In the genomic region with DNA sequence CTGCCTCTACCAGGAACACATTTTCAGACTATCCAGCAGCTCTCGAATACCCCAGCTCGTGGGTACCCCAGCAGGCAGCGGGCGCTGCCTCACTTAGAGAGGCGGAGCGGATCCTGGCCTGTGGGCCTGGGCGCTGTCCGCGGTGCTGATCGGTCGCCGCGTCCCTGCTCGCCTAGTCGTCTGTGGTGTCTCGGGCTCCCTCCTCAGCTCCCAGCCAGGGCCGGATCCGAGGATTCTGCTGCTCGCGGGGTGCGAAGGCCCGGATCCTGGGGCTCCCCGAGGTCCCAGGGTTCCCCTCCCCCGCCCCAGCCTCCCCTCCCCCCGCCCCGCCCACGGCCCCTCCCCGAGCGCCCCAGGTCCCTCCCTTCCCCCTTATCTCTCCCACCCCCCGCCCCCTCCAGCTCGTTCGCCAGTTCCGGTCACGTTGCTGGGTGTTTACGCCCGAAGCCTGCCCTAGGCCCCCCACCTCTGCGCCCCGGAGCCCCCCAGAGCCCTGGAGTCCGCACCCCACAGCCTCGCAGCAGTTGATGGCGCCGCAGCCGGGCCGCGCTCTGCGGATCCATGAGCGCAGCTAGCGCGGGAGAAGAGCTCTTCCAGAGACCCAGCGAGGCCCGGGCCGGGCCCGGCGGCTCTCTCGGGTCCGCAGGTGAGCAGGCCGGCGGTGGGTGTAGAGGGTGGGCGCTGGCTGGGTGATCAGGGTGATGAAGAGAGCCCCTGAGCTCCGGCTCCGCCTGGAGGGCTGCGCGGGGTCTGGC, we compare ENCODE assay signal across 7 mouse cellular contexts. TPM values are rescaled to one million over a fixed set of nuclear protein-coding genes. Genes with fewer than 3 reads are reported as not detected.
DNase-seq lines count a peak whose midpoint lies in the region; ATAC-seq and TF ChIP-seq lines count a peak whose summit lies in the region.

A gene (plus strand): TSS at position 405 of the 755 bp plus-strand sequence.

- 0 out of 2 replicates have a peak, but pooled peaks have one; percentile 17 for TF ChIP-seq CTCF in intestine, postnatal 0 days (IDR thresholded peaks at IDR 0.05; ENCODE audit: low read depth)

- H3K9me3 ChIP-seq in embryonic facial prominence, embryonic 10.5 days = no peaks in the 10 kb centered on the region
- H3K9me3 ChIP-seq in intestine, postnatal 0 days (ENCODE audit: control insufficient read depth) = no peaks in the 10 kb centered on the region
- no peaks in the 10 kb centered on the region for H3K9me3 ChIP-seq in limb, embryonic 11.5 days (ENCODE audit: control insufficient read depth, low read length)
- no peaks in the 10 kb centered on the region for H3K9me3 ChIP-seq in midbrain, embryonic 14.5 days (ENCODE audit: control insufficient read depth, low read length)

- under 1% methylated on average over 63 of the region's 63 CpGs for WGBS in embryonic facial prominence, embryonic 10.5 days
- WGBS in intestine, postnatal 0 days = under 1% methylated on average over 61 of the region's 63 CpGs
- WGBS in limb, embryonic 11.5 days = under 1% methylated on average over 52 of the region's 63 CpGs
- WGBS in midbrain, embryonic 14.5 days = under 1% methylated on average over 63 of the region's 63 CpGs

- peak within 1 kb of the TSS; percentile 56 for H3K4me3 ChIP-seq in embryonic facial prominence, embryonic 10.5 days
- H3K4me3 ChIP-seq in intestine, postnatal 0 days (ENCODE audit: low read depth, low read length) = peak within 1 kb of the TSS; percentile 25
- H3K4me3 ChIP-seq in limb, embryonic 11.5 days (ENCODE audit: low read depth, low read length) = peak within 1 kb of the TSS; percentile 20
- peak within 1 kb of the TSS; percentile 54 for H3K4me3 ChIP-seq in midbrain, embryonic 14.5 days (replicated peaks; ENCODE audit: low read depth, low read length)

- no peaks in the 10 kb centered on the region for H3K36me3 ChIP-seq in embryonic facial prominence, embryonic 10.5 days (replicated peaks)
- no peaks in the 10 kb centered on the region for H3K36me3 ChIP-seq in intestine, postnatal 0 days (ENCODE audit: control insufficient read depth, insufficient read depth)
- H3K36me3 ChIP-seq in limb, embryonic 11.5 days (ENCODE audit: control insufficient read depth, insufficient read depth, low read length) = no peaks in the 10 kb centered on the region
- 0 out of 2 replicates have a peak, but pooled peaks cover 4% of the 10 kb centered on the region for H3K36me3 ChIP-seq in midbrain, embryonic 14.5 days (ENCODE audit: control insufficient read depth, insufficient read depth, low read length)

- peak within 1 kb of the TSS; percentile 54 for H3K4me2 ChIP-seq in intestine, postnatal 0 days (replicated peaks; ENCODE audit: low read depth)
- peak within 1 kb of the TSS; percentile 45 for H3K4me2 ChIP-seq in limb, embryonic 11.5 days (ENCODE audit: low read depth, severe bottlenecking)
- H3K4me2 ChIP-seq in midbrain, embryonic 14.5 days (ENCODE audit: low read length) = peak within 1 kb of the TSS; percentile 66

- peaks cover 55% of the 10 kb centered on the region for H3K27me3 ChIP-seq in embryonic facial prominence, embryonic 10.5 days (replicated peaks; ENCODE audit: low read depth, poor library complexity, severe bottlenecking)
- H3K27me3 ChIP-seq in intestine, postnatal 0 days (replicated peaks; ENCODE audit: control insufficient read depth, insufficient read depth, low read length) = peaks cover 28% of the 10 kb centered on the region
- H3K27me3 ChIP-seq in limb, embryonic 11.5 days (ENCODE audit: control insufficient read depth, insufficient read depth, low read length) = peaks cover 20% of the 10 kb centered on the region
- H3K27me3 ChIP-seq in midbrain, embryonic 14.5 days (ENCODE audit: control insufficient read depth, insufficient read depth, low read length) = peaks cover 9% of the 10 kb centered on the region; the same call in 1 of the 2 replicates

- peaks cover 9% of the 10 kb centered on the region for H3K4me1 ChIP-seq in embryonic facial prominence, embryonic 10.5 days
- H3K4me1 ChIP-seq in intestine, postnatal 0 days (replicated peaks; ENCODE audit: control insufficient read depth, insufficient read depth, low read length) = no peaks in the 10 kb centered on the region
- no peaks in the 10 kb centered on the region for H3K4me1 ChIP-seq in limb, embryonic 11.5 days (ENCODE audit: control insufficient read depth, insufficient read depth, low read length)
- peaks cover 6% of the 10 kb centered on the region; the same call in 1 of the 2 replicates for H3K4me1 ChIP-seq in midbrain, embryonic 14.5 days (ENCODE audit: control insufficient read depth, insufficient read depth, low read length)

- H3K27ac ChIP-seq in embryonic facial prominence, embryonic 10.5 days (replicated peaks) = peak within 1 kb of the TSS; percentile 35; the same call in 1 of the 2 replicates
- H3K27ac ChIP-seq in intestine, postnatal 0 days (ENCODE audit: low read depth, low read length) = no peak within 1 kb of the TSS
- H3K27ac ChIP-seq in limb, embryonic 11.5 days (replicated peaks; ENCODE audit: low read depth, low read length) = no peak within 1 kb of the TSS
- 0 out of 2 replicates have a peak within 1 kb of the TSS, but pooled peaks have one; percentile 49 for H3K27ac ChIP-seq in midbrain, embryonic 14.5 days (replicated peaks; ENCODE audit: low read depth, low read length)

- ATAC-seq in granulocyte monocyte progenitor cell, adult 5-6 weeks (replicated peaks; ENCODE audit: poor library complexity, severe bottlenecking) = peak; percentile 99
- ATAC-seq in intestine, postnatal 0 days = peak; percentile 62; the same call in 1 of the 2 replicates
- peak; percentile 57; the same call in 1 of the 2 replicates for ATAC-seq in limb, embryonic 11.5 days (ENCODE audit: insufficient number of reproducible peaks, low FRiP score, low TSS enrichment, low read depth)
- peak; percentile 79 for ATAC-seq in midbrain, embryonic 14.5 days (ENCODE audit: low FRiP score, low TSS enrichment)

- H3K9ac ChIP-seq in intestine, postnatal 0 days (ENCODE audit: low read depth, low read length) = no peak within 1 kb of the TSS
- no peak within 1 kb of the TSS for H3K9ac ChIP-seq in limb, embryonic 11.5 days (ENCODE audit: low read length)
- H3K9ac ChIP-seq in midbrain, embryonic 14.5 days (replicated peaks; ENCODE audit: low read length) = peak within 1 kb of the TSS; percentile 63

- DNase-seq in adrenal gland, postnatal 25 days = peak; percentile 89
- peak; percentile 93 for DNase-seq in embryonic facial prominence, embryonic 10.5 days (ENCODE audit: low spot score)
- DNase-seq in limb, embryonic 11.5 days (ENCODE audit: low spot score) = peak; percentile 96
- peak; percentile 84 for DNase-seq in midbrain, embryonic 14.5 days
- peak; percentile 28 to 65 for DNase-seq in spleen, adult 18-20 months

RNA-seq across cellular contexts. Expression of the gene that starts here (rescaled TPM):
- 3.3 and 4.1 TPM in 2 replicates for total RNA-seq in adrenal gland, postnatal 25 days (2021)
- 0.52 and 0.69 TPM in 2 replicates for polyA plus RNA-seq in embryonic facial prominence, embryonic 10.5 days (2016; fragmentation: Nextera tagmentation; extraction: Ambion mirVana)
- total RNA-seq in granulocyte monocyte progenitor cell, adult 5-6 weeks (2014; fragmentation: Nextera tagmentation) = not detected in 2 replicates
- not detected in 2 replicates for total RNA-seq in granulocyte monocyte progenitor cell, adult 5-6 weeks (2017)
- 0.25 and 0.35 TPM in 2 replicates for polyA plus RNA-seq in intestine, postnatal 0 days (2015; fragmentation: Nextera tagmentation; extraction: Ambion mirVana)
- 0.67 and 0.85 TPM in 2 replicates for polyA plus RNA-seq in limb, embryonic 11.5 days (2014; fragmentation: Nextera tagmentation; extraction: Ambion mirVana)
- 3.8 and 4.2 TPM in 2 replicates for polyA plus RNA-seq in midbrain, embryonic 14.5 days (2014; fragmentation: Nextera tagmentation; extraction: Ambion mirVana)

Comparison
In these comparisons a context has a peak if more than half of its experiments do, and no peak if none do; other contexts are left out.
1. Peak in DNase-seq, H3K4me3 ChIP-seq and H3K27ac ChIP-seq in embryonic facial prominence, embryonic 10.5 days; RNA of the gene not detected or under 1 TPM.
2. Peak in ATAC-seq in granulocyte monocyte progenitor cell, adult 5-6 weeks; RNA of the gene not detected or under 1 TPM.
3. Peak in ATAC-seq, H3K4me3 ChIP-seq and H3K4me2 ChIP-seq in intestine, postnatal 0 days; RNA of the gene not detected or under 1 TPM.
4. Peak in DNase-seq, ATAC-seq, H3K4me3 ChIP-seq and H3K4me2 ChIP-seq in limb, embryonic 11.5 days; RNA of the gene not detected or under 1 TPM.